Comparison of ENCODE assay signal across 29 mouse cellular contexts in the genomic region with DNA sequence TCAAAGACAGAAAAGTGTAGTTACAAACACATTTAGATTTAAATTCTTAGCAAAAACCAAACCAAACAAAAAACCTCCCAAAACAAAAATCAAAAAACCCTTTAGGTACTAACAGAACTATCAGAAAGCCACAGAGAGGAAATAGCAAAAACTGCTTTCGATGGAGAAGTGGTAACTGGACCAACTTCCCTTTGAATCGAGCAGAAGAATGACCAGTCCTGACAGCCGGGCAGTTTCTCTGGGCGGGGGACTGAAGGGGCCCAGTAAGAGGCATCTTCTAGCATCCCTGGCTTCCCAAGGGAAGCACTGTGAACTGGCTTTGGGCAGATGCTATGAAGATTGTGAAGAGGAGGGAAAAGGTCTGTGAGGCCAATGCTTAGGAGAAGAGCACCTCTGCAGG. TPM values are rescaled to one million over a fixed set of nuclear protein-coding genes. Genes with fewer than 3 reads are reported as not detected.
DNase-seq lines count a peak whose midpoint lies in the region; ATAC-seq and TF ChIP-seq lines count a peak whose summit lies in the region.
"Had no signal": no experiment of that assay in that cellular context is flagged by ENCODE, and none has a peak within 500 bp of the region (broad histone marks: within the 10 kb centered on the region; RNA-seq: fewer than 3 reads in every experiment).

No protein-coding gene starts in this region.

- H3K9me3 ChIP-seq in heart, embryonic 10.5 days = no peaks in the 10 kb centered on the region
- H3K9me3 ChIP-seq in megakaryocyte, embryonic 14.5 days = peaks cover 3% of the 10 kb centered on the region; the same call in 1 of the 2 replicates
- H3K9me3 ChIP-seq in hindbrain, postnatal 0 days (ENCODE audit: low read length) = no peaks in the 10 kb centered on the region
- H3K9me3 ChIP-seq: embryonic facial prominence, embryonic 15.5 days; forebrain, embryonic 12.5 days; hindbrain, embryonic 13.5 days; kidney, embryonic 15.5 days; limb, embryonic 15.5 days; neural tube, embryonic 15.5 days; stomach, embryonic 15.5 days had no signal

- H3K4me2 ChIP-seq in hindbrain, postnatal 0 days (ENCODE audit: low read depth, low read length) = no peak overlapping the region
- H3K4me2 ChIP-seq: embryonic facial prominence, embryonic 15.5 days; forebrain, embryonic 12.5 days; heart, embryonic 12.5 days; hindbrain, embryonic 13.5 days; kidney, embryonic 15.5 days; limb, embryonic 15.5 days; neural tube, embryonic 15.5 days; stomach, embryonic 15.5 days had no signal

- H3K4me1 ChIP-seq in heart, embryonic 10.5 days = peaks cover 13% of the 10 kb centered on the region; the same call in 1 of the 2 replicates
- peaks cover 61% of the 10 kb centered on the region for H3K4me1 ChIP-seq in megakaryocyte, embryonic 14.5 days
- no peaks in the 10 kb centered on the region for H3K4me1 ChIP-seq in hindbrain, postnatal 0 days (ENCODE audit: insufficient read depth, low read length)

- DNase-seq in heart, adult 11 months = peak; percentile 78
- DNase-seq in heart, embryonic 10.5 days (ENCODE audit: low spot score) = no peak
- peak; percentile 32 to 51 for DNase-seq in spleen, postnatal 36 days (ENCODE audit: low spot score in 2 of 2)
- DNase-seq in spleen, adult 18-20 months = no peak
- DNase-seq in kidney, adult 8-10 months = no peak
- DNase-seq in hindbrain, postnatal 0 days (ENCODE audit: low spot score) = no peak
- DNase-seq: adrenal gland, postnatal 25 days; cerebellum, adult 2 months; cerebellum, postnatal 14 days; forebrain, postnatal 0 days; gastrocnemius, postnatal 10 days; heart, postnatal 4 days; kidney, postnatal 25 days; left cerebral cortex, postnatal 4 days; lung, postnatal 36 days; midbrain, embryonic 14.5 days; right cerebral cortex, postnatal 25 days had no signal

- H3K36me3 ChIP-seq in heart, embryonic 10.5 days = no peaks in the 10 kb centered on the region
- peaks cover 2% of the 10 kb centered on the region for H3K36me3 ChIP-seq in megakaryocyte, embryonic 14.5 days (replicated peaks; ENCODE audit: low read length)
- no peaks in the 10 kb centered on the region for H3K36me3 ChIP-seq in hindbrain, postnatal 0 days (ENCODE audit: insufficient read depth, low read length)
- H3K36me3 ChIP-seq: embryonic facial prominence, embryonic 15.5 days; forebrain, embryonic 12.5 days; heart, embryonic 12.5 days; hindbrain, embryonic 13.5 days; kidney, embryonic 15.5 days; limb, embryonic 15.5 days; neural tube, embryonic 15.5 days; stomach, embryonic 15.5 days had no signal

- no peak for TF ChIP-seq CTCF in hindbrain, postnatal 0 days (IDR thresholded peaks at IDR 0.05; ENCODE audit: low read depth)

- 67% methylated on average over 4 of the region's 4 CpGs for WGBS in heart, embryonic 10.5 days
- 74% methylated on average over 4 of the region's 4 CpGs for WGBS in hindbrain, postnatal 0 days

- H3K27ac ChIP-seq in heart, embryonic 10.5 days = no peak overlapping the region
- H3K27ac ChIP-seq in hindbrain, postnatal 0 days = no peak overlapping the region
- H3K27ac ChIP-seq: embryonic facial prominence, embryonic 15.5 days; forebrain, embryonic 12.5 days; hindbrain, embryonic 13.5 days; kidney, embryonic 15.5 days; layer of hippocampus, adult 2 months; limb, embryonic 15.5 days; neural tube, embryonic 15.5 days; stomach, embryonic 15.5 days had no signal

- H3K27me3 ChIP-seq in heart, embryonic 10.5 days (ENCODE audit: insufficient read depth, poor library complexity, severe bottlenecking) = peaks cover 11% of the 10 kb centered on the region; the same call in 1 of the 2 replicates
- H3K27me3 ChIP-seq in megakaryocyte, embryonic 14.5 days (replicated peaks) = no peaks in the 10 kb centered on the region
- 0 out of 2 replicates have a peak, but pooled peaks cover 3% of the 10 kb centered on the region for H3K27me3 ChIP-seq in hindbrain, postnatal 0 days (ENCODE audit: insufficient read depth, low read length)
- H3K27me3 ChIP-seq: stomach, embryonic 15.5 days had no signal

- ATAC-seq in hindbrain, postnatal 0 days = no peak
- ATAC-seq: forebrain, postnatal 0 days; intestine, postnatal 0 days; Patski had no signal

- H3K4me3 ChIP-seq in heart, embryonic 10.5 days = no peak overlapping the region
- peak overlapping the region; percentile 65 for H3K4me3 ChIP-seq in megakaryocyte, embryonic 14.5 days (replicated peaks)
- H3K4me3 ChIP-seq in hindbrain, postnatal 0 days (ENCODE audit: low read length) = no peak overlapping the region
- H3K4me3 ChIP-seq: embryonic facial prominence, embryonic 15.5 days; forebrain, embryonic 12.5 days; heart, embryonic 12.5 days; hindbrain, embryonic 13.5 days; kidney, embryonic 15.5 days; layer of hippocampus, adult 2 months; limb, embryonic 15.5 days; neural tube, embryonic 15.5 days; stomach, embryonic 15.5 days had no signal

- no peak overlapping the region for H3K9ac ChIP-seq in hindbrain, postnatal 0 days (replicated peaks; ENCODE audit: low read length)
- H3K9ac ChIP-seq: embryonic facial prominence, embryonic 15.5 days; forebrain, embryonic 12.5 days; forebrain, postnatal 0 days; heart, embryonic 12.5 days; hindbrain, embryonic 13.5 days; kidney, embryonic 15.5 days; limb, embryonic 15.5 days; neural tube, embryonic 15.5 days; stomach, embryonic 15.5 days had no signal

RNA-seq across cellular contexts. Expression of gene Exoc6, which starts 3.4 kb away (rescaled TPM):
- 18.0 and 25.3 TPM in 2 replicates for polyA plus RNA-seq in heart, embryonic 10.5 days (2016; fragmentation: Nextera tagmentation; extraction: Ambion mirVana)
- polyA plus RNA-seq in megakaryocyte, embryonic 14.5 days (2012; ENCODE audit: insufficient read depth, low replicate concordance) = 6.6 and 14.1 TPM in 2 replicates
- total RNA-seq in hindbrain, postnatal 0 days (2014; rRNA removed) = 18.4 and 18.9 TPM in 2 replicates
- 18.6 and 18.8 TPM in 2 replicates for polyA plus RNA-seq in hindbrain, postnatal 0 days (2015; fragmentation: Nextera tagmentation; extraction: Ambion mirVana)

Comparison
In these comparisons a context has a peak if more than half of its experiments do, and no peak if none do; other contexts are left out.
1. DNase-seq: peak in heart, adult 11 months (single experiment) and spleen, postnatal 36 days (2 of 2); none in heart, embryonic 10.5 days (single experiment), spleen, adult 18-20 months (0 of 2), kidney, adult 8-10 months (0 of 2) and hindbrain, postnatal 0 days (single experiment).